Mouse (Mus musculus) c-Kit-positive CD71-positive TER-119-positive erythroid progenitor cells, embryonic 14.5 days (primary cell): ENCODE measurements around the gene Nono.

ENCODE experiments used
- DNase-seq: peaks from one replicate; pipeline ENCODE4 v3.0.0-alpha.2; 2013; ENCODE audit warnings: low spot score

Nono gene

DNA sequence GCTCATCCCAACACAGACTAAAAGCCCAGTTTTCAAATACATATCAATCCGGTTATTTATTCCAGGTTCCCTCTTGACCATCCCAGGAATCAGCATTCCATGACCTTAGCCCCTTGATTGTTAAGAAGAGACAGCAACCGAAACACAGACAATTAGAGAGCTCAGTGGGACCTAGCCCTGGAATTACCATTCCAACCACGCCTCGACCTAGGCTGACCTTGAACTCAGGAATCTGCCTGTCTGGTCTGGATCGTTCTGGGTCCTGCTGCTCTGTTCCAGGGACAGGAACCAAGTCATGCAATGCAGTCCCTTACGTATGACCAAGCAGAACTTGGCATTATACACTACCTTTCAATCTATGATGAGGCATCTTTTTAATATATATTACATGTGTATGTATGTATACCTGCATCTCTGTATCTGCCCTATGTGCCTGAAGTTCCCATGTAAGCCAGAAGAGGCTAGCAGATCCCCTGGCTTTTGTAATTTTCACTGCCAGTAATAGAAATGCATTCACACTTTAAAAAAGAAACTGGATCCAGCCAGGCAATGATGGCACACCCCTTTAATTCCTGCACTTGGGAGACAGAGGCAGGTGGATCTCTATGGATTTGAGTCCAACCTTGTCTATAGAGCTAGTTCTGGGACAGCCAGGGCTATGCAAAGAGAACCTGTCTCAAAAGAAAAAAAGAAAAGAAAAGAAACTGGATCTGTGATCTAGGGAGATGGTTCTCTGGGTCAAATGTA lies 52.7 kb downstream of the Nono start:
- no peak for DNase-seq

DNA sequence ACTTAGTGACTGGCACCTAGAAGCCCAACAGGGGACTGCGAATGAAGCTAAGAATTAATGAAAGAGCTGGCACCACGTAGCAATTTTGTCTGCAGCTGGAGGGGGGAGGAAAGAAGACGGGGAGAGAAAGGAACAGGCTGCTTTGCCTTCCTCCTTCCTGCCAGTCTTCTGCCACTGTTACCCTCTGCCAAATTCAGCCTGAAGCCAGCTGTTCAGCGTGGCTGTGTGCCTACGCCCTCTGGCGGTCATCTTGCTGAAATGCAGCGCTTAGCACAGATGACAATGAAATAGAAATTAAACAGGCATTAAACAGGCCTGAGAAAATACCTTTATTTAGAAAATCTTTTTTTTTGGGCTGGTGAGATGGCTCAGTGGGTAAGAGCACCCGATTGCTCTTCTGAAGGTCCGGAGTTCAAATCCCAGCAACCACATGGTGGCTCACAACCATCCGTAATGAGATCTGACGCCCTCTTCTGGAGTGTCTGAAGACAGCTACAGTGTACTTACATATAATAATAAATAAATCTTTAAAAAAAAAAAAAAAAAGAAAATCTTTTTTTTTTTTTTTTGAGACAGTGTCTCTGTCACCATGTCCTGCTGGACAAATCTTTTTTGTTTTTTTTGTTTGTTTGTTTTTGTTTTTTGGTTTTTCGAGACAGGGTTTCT lies 57.5 kb downstream of the Nono start:
- peak; percentile 39 for DNase-seq
